Mouse (Mus musculus) testis, postnatal 14 days (tissue): Measurements from ENCODE around the gene Slc17a7.

Experiments
- DNase-seq: peaks from one replicate; pipeline ENCODE4 v3.0.0; 2021; ENCODE audit warnings: low spot score

The Slc17a7 gene

DNA sequence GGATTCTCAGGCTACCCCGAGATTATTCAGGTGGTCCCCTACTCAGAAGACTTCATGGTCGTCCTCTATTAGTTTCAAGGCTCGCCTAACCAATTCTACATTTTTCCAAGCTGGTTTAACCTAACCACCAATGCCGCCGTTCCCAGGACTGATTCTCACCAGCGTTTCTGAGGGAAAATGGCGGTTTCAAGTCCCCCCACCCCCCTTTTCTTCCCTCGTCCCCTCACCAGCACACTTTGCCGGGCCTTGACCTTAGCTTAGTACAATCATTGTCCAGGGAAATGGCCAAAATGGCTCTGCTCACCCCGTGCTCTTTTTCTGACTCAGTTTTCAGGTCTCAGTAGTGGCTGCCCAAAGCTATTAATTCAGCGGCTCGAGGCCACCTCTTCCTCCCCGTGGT, 11.6 kb downstream of the Slc17a7 start:
- DNase-seq: no peak

- no peak for DNase-seq
Observed at GRCm38 (mm10) chr7:45175929-45176328, 12.2 kb downstream of the Slc17a7 start.

- DNase-seq: no peak
Observed at GRCm38 (mm10) chr7:45176356-45176755, 12.6 kb downstream of the Slc17a7 start.

- DNase-seq: no peak
Observed at GRCm38 (mm10) chr7:45178550-45178949, 14.8 kb downstream of the Slc17a7 start.

DNA sequence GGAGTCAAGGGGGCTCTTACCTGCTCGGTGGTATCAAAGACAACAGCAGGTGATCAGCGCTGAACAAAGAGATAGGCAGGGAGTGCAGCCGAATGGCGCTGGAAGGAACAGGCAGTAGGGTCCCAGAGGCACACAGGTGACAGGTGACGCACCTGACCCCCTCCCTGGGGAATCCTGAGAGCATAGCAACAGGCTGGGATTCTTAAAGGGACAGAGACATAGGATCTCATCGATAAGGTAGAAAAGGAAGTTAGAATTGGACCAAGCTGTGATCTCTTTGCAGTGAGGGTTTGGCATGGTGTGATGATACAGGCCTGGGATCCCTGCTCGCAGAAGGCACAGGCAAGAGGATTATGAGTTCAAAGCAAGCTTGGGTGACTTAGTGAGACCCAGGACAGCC, 15.7 kb downstream of the Slc17a7 start, which contains the start of gene Gfy:
Gene Gfy (minus strand): TSS at position 101 of the 400 bp plus-strand sequence.
- DNase-seq: no peak

GRCm38 (mm10) chr7:45180896-45181477, 17.2 kb downstream of the Slc17a7 start, which contains the start of gene Pth2:
Gene Pth2 (plus strand): TSS chr7:45180995.
- DNase-seq: no peak

- peak; percentile 69 for DNase-seq
Observed at GRCm38 (mm10) chr7:45181540-45181939, 17.8 kb downstream of the Slc17a7 start.

- DNase-seq: peak; percentile 91
Observed at GRCm38 (mm10) chr7:45182199-45182601, 18.5 kb downstream of the Slc17a7 start.

DNA sequence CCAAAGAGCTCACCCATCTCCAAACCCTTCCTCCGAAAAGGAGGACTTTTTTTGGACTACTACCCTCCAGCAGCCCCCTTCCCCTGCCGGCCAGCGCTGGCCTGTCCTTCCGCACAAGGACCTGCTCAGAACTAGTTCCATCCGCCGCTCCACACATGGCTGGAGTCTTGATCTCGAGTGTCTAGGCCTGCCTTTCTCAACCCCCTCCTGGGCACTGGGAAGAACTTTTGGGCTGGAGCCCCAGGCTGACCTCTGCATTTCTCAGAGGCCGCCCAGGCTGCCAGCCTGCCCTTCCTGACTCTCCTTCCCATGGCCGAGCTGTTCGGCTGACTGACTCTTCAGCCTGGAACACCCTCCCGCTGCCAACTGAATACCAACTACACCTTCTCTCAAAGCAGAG, 18.9 kb downstream of the Slc17a7 start:
- no peak for DNase-seq

DNA sequence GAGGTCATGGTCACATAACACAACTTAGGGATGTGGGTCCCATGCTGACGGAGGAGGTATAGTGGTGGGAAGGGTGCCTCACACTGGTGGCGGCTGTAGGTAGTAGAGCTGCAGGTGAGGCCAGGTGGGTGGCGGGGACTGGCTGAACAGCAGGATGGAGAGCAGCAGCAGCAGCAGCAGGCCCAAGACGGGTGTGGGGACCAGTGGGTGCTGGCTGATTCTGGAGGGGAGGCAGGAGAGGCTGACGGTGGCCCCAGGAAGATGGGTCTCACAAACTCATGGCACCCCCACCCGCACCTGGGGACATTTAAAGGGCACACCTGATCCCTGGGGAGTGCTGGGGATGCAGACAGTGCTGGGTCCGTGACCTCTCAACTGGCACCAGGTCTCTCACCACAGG, 19.9 kb downstream of the Slc17a7 start:
- DNase-seq: no peak

DNA sequence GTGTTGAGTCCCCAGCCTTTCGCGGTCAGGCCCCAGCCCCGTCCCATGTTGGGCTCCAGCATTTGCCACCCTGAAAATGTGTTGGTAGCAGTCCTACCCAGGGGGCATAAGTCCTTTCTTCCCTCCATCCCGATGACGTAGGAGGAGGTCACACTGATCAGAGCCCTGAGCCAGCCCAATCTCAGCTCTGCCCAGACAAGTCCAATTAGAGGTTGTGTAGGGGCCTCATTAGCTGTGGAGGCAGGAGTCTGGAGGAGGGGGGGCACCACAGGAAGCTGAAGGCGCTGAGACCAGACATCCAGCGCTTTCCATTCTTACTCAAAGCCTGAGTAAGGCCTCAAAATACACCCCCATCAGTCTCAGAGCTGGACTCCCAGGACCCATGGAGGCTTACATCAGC, 22.2 kb downstream of the Slc17a7 start:
- no peak for DNase-seq

DNA sequence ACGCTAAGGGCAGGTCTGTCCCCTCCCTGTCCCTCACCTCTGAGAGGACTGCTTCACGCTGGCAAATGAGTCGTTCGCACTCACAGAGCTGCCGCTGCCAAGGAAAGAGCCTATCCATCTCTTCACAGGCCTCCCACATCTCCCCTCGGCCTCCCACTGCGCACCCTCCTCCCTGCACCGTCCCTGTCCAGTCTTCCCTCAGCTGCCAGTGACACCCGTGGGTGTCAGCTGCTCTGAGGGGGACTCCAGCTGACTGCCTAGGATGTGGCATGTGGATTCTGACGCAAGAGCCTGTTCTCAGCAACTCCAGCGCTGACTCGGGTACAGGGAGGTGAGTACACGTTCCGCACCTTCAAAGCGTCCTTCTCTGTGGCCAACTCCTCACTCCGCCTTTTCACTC, 25.9 kb downstream of the Slc17a7 start:
- no peak for DNase-seq

GRCm38 (mm10) chr7:45190186-45190585, 26.4 kb downstream of the Slc17a7 start:
- DNase-seq: no peak

- DNase-seq: no peak
Observed at GRCm38 (mm10) chr7:45191161-45191560, 27.4 kb downstream of the Slc17a7 start.

- DNase-seq: no peak
Observed at GRCm38 (mm10) chr7:45191803-45192363, 28.1 kb downstream of the Slc17a7 start.

- DNase-seq: no peak
Observed at GRCm38 (mm10) chr7:45192585-45193310, 29.0 kb downstream of the Slc17a7 start.

GRCm38 (mm10) chr7:45193406-45193805, 29.7 kb downstream of the Slc17a7 start:
- no peak for DNase-seq

DNA sequence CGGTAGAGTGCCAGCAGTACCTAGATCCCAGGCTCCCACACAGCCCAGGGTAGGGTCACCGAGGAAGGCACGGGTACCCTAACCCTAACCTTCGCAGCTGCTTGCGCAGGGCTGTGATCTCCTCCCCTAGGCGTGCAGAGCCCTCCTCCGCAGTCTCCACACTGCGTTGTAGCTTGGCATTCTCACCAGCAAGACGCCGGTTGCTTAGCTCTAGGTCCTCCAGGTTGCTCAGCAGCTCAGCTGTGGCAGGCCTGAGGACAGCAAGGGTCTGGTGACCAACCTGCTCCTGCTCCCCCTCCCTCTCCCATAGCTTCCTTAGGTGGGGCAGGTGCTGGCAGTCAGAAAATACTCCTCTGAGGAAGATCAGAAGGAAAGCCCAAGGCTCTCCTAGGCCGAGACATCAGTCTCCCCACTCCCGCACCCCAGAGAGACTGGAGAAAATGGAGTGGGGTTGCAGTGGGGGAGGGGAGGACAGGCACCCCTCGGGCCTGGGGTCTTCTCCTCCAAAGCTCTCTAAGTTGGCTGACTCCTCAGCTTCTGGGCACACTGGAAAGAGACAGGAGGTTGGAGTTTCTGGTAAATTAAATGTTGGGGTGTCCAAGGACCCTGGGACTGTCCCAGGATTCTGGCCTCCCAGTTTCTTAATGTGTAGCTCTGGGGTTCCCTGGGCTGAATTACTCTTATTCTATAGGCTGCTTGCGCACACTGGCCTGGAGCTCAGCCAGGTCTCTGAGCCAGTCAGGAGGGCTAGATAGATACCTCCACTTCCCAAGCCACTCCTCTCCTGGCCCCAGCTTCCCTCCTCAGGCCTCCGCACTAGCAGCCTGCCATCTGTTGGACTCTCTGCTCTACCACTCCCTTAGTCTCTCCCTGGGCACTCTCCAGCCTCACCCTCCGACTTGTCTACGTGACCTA, 30.4 kb downstream of the Slc17a7 start:
- no peak for DNase-seq

DNA sequence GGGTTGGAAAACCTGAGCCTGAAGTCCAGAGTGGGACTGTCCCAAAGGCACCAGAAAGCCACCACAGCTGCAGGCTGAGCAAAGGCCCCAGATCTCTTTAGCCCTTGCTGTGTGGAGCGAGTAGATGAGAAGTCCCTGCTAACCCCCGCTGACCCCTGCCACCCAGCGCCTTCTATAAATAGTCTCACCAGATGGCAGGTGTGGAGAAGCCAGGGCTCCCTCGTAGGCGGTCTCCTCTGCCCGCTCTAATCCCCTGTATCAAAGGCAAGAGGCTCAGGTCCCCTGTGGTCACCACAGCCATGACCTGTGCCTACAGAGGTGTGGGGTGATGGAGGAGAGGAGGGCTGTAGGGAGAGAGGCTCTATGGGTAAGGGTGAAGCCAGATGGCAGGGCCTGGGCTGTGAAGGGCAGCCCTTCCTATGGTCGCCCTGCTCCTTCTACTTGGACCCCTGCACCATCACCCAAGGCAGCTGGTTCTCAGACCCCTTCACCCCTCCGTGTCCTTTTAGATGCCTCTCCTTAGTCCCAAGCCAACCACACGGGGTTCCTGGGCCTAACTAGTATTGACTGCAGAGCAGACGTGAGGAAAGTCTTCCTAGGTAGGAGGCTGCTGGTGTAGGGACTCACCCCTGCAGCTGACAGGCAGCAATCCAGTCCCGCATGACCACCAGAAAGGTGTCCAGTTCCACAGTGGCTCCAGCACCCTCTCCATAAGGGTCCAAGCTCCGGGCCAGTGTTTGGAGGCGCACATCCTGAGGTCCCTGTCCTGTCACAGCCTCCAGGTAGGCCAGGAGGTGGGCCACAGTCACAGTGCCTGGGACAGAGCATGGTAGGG, 31.8 kb downstream of the Slc17a7 start:
- no peak for DNase-seq

GRCm38 (mm10) chr7:45196176-45196535, 32.4 kb downstream of the Slc17a7 start:
- DNase-seq: no peak

GRCm38 (mm10) chr7:45196994-45197393, 33.2 kb downstream of the Slc17a7 start:
- no peak for DNase-seq

- DNase-seq: no peak
Observed at GRCm38 (mm10) chr7:45198435-45198834, 34.7 kb downstream of the Slc17a7 start.
